Mouse (Mus musculus): Measurements from ENCODE around the gene Panx1. TPM values are rescaled to one million over a fixed set of nuclear protein-coding genes. Genes with fewer than 3 reads are reported as not detected.

The Panx1 gene
- total RNA-seq, 2 experiments from 2014 or later, result 11.3 to 21.4 TPM

DNA sequence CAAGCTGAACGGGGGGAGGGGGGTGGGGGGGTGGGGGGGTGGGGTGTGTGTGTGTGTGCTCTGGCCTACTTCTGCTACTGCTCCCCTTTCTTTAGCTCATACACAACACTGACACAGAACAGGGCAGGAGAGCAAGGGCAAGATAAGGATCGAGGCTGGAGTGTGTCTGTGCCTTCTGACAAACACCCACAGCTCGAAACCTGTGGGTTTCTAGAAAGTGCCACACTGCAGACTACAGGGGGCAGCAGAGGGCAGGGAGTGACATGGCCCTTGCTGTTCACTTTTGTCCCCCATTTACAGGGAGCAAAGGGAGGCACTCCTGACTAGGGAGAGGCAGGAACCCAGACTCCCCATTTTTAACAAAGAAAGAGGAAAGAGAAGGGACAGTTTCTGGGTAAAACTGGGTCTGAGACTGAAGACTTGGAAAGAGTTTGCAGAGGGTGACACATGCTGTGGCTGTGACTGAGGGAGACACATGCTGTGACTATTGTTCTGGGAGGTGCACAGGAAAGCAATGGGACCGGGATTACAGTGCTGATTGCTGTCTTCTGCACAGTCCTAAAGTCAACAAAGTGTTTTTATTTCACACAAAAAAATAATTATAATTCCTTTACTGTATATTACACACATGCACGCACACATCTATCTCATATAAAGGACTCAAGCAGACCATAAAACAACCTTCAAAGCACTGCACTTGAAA lies 16.1 kb downstream of the Panx1 start:
- ATAC-seq (replicated peaks; ENCODE audit: poor library complexity, severe bottlenecking), result peak; percentile 80

DNA sequence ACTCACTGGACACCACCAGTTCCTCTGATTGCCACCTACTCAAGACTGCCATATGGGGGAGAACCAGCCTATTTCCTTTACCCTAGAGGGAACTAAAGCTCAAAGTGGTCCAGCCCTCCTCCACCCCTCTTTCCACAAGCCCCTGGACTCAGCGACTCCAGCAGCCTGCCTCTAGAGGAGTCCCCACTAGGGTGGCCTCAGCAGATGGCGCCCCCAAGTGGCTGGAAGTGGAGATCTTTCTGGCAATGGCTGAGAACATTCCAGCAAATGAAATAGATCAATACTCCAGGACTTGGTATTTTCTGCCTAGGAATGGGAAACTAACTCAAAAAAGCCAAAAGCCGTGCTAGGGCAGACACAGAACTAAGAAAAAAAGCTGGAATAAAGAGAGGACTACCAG lies 17.6 kb downstream of the Panx1 start:
- ATAC-seq (replicated peaks; ENCODE audit: poor library complexity, severe bottlenecking), result peak; percentile 57

DNA sequence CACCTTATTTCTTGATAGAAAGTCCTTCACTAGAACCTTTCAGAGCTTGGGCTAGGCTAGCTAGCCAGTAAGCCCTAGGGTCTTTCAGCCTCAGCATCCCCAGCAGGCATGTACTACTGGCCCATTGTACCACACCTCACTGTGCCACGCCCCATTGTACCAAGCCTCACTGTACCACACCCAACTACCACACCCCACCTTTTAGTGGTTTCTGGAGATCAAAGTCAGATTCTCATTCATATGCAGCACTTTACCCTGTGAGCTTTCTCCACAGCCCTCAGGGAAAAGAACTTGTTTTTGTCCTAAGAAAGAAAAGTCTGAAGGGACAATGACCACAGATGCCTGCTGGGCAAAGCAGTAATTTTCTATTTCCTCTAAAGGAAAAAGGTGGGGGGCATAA lies 22.2 kb downstream of the Panx1 start:
- ATAC-seq (replicated peaks; ENCODE audit: poor library complexity, severe bottlenecking), result no peak

DNA sequence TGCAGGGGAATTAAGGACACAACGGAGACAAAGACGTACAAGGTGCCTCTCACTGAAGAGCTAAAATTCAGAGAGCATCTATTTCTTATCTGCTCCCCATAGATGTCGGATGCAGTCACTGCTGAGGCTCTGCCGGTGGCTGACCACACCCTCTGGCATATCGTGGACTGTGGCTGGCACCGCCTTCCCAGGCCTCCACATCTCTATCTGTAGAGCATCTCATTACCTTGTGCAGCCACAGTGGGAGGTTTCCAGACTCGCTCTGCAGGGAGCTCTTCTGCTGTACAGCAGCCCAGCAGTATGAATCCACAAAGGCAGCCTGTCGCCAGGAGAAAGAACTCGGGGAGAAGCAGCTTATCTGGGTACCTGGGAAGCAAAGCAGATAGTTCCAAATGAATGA lies 24.1 kb downstream of the Panx1 start:
- ATAC-seq (replicated peaks; ENCODE audit: poor library complexity, severe bottlenecking), result no peak

DNA sequence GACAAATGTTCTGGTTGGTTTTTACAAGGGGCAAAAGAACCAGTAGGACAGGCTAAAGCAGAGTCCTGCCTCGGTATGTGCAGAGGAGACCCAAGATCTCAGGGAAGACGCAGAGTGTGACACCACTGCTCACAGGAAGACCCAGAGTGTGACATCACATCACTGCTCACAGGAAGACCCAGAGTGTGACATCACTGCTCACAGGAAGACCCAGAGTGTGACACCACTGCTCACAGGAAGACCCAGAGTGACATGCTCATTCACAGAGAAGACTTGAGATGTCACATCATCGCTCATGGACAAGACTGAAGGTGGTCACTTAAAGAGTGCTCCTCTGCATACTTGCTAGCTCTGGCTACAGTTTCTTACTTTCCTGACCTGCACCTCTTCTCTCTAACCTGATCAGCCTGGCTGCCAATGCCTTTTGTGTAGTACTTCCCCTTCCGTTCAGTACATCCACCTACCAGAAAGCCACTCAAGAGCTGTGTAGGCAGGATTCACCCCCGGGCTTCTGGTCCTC lies 24.7 kb downstream of the Panx1 start:
- no peak for ATAC-seq (replicated peaks; ENCODE audit: poor library complexity, severe bottlenecking)

DNA sequence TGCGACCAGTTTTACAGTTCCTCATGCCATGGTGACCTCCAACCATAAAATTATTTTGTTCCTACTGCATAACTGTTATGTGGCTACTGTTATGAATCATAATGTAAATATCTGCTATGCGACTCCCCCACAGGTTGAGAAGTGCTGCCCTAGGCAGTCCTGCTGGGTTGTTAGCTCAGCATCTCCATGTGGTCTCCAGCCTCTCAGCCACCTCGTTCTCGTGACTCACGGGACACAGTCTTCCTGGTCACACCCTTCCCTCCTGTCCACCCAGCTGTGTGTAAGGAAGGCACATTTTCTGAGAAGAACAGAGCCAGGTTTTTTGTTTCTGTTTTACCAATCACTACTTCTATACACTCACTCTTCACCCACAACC lies 26.5 kb downstream of the Panx1 start:
- 0 out of 2 replicates have a peak, but pooled peaks have one; percentile 4 for ATAC-seq (replicated peaks; ENCODE audit: poor library complexity, severe bottlenecking)

DNA sequence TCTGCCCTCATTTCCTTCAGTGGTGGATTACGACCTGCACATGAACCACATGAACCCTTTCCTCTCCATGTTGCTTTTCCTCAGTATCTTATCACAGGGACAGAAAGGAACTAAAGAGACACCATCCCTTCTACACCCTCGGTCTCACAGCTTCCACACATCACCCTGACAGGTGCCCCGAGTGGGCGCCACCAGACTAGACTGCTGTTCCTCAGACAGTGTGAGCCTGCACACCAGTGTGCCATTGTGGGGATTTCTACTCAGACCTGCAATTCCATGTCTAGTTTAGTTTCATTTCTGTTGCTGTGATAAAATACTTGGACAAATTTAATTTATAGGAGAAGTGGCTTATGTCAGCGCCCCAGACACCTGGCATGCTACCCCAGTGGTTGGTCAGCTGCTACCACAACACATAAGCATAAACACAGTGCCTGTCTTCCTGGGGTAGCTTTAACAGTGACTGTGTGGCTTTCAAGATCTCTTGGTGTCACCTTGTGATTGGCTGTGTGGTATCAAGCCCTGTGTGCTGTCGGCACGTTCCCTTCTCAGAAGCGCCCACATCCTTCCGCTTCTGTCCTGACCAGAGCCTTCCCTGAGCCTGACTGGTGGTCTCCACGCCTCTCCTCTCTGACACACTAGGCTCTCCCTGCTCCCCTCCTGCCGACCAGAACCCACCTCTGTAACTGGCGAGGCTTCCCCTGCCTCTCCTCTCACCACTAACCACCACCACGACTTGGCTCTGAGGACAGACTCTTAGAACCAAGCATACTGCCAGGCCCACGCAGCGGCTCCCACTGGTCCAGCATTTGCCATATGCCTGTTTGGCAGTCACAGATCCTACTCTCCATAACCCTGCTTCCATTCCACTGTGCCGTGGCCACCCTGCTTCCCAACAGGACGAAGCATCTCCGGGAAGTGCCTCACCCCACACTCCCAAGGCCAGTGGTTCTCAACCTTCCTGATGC lies 27.2 kb downstream of the Panx1 start:
- peak; percentile 85 for ATAC-seq (replicated peaks; ENCODE audit: poor library complexity, severe bottlenecking)

DNA sequence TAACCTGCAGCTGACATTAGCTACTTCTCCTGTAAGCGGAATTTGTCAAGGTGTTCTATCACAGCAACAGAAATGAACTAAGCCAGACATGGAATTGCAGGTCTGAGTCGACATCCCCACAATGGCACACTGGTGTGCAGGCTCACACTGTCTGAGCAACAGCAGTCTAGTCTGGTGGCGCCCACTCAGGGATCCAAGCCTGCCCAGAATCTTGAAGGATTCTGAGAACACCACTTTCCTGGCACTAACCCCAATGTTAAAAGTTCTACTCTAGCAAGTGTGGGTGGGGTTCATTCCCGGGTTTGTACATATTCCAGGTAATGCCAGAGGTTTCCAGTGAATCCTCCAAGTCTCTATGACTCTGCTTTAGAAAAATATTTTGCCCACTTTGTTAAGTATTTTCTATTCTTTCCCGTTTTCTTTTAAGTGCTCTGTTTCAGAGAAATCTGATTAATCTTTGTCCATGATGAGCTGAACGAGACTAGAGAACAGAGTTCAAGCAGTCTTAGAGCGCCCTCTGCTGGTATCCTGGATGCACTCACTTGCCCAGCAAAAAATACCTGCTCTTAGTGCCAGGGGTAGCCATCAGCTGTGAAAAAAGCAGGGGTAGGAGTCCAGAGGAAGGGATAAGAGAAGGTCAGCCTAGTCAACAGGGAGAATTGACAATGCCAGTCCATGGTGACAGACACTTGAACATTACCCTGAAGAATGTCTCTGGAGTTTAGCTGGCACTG lies 29.9 kb downstream of the Panx1 start:
- ATAC-seq (replicated peaks; ENCODE audit: poor library complexity, severe bottlenecking), result peak; percentile 28; the same call in 1 of the 2 replicates

DNA sequence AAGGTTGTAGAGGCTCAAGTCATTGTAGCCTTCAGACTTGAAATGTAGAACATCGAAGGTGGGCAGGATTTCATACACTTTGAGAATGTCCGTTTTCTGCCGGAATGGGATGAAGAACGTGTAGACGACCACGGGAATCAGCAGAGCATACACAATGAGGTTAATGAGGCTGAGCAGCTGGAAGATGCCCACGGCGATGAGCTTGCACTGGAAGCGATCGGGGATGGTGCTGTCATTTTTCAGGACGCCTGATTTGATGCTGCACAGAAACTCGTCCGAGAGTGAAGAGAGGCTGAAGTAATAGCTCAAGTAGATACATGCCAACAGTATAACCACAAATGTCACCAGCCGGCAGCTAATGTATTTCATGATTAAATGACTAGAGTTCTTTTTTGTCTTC lies 37.7 kb downstream of the Panx1 start:
- ATAC-seq (replicated peaks; ENCODE audit: poor library complexity, severe bottlenecking), result no peak

DNA sequence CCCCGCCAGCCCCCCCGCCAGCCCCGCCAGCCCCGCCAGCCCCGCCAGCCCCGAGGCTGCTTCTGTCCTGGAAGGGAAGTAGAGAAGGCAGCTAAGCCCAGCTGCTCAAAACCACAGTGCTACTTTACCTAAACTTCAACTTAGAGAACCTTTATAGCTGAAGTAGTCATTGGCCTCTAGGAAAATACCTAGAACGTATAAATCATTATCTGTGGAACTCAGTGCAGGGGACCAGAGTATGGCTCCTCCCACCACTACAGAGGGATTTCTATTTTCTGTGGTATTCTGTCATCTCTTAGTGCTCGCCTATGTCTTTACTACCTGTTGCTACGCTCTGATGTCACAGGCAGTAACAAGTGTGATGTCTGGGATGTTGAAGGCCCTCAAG lies 41.0 kb downstream of the Panx1 start:
- peak; percentile 22; the same call in 1 of the 2 replicates for ATAC-seq (replicated peaks; ENCODE audit: poor library complexity, severe bottlenecking)

DNA sequence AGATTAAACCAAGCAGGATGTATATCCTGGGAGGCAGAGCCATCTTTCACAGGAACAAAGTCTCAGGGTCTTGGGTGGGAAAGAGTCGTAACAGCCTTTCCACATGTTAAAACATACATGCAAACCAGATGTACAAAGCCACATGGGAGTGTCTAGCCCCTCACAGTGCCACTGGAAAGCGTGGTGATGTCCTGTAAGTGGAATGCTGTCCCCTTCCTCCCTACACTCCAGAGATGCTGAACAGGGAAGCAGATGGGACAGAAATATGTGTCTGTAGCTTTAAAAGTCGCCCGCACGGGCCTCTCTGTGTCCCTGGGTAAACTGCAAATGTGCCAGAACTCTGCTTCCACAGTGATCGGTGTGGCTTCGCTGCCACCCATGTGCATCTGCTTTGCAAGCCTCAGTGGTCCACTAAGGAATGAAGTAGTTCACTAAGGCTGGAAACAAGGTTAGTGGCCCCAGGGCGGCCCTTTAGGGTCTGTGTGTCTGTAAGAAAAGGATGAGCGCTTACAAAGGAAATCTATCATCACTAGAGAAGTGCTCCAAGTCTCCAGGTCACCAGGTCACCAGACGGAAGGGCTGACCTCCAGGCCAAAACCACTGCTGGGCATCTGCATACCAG lies 41.5 kb downstream of the Panx1 start:
- ATAC-seq (replicated peaks; ENCODE audit: poor library complexity, severe bottlenecking), result no peak

DNA sequence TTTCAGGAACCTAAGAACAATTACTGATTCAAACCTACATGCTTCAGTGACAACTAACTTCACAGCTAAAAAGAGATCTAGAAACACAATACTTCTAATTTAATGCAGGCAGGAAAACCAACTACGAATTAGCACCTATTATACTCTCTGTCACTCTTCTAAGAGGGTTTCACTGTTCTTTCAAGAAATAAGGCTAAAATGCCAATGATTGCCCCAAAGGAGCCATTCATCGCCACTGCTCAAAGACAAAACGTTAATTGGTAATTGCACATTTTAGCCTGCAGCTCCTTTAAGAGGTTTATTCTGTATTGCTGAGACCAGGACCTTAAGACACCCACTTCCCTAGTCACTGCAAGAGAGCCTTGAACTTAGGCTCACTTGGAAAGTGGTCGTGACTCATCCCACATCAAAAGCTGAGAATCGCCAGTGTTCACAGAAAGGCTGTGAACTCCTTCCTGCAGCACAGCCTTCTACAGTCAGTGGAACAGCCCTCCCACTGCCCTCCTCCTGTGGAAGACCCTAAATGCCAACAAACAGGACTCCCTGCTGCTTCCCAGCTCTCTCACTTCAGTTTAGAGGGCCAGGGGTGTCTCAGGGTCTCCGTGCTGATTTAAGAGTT lies 42.2 kb downstream of the Panx1 start:
- no peak for ATAC-seq (replicated peaks; ENCODE audit: poor library complexity, severe bottlenecking)

DNA sequence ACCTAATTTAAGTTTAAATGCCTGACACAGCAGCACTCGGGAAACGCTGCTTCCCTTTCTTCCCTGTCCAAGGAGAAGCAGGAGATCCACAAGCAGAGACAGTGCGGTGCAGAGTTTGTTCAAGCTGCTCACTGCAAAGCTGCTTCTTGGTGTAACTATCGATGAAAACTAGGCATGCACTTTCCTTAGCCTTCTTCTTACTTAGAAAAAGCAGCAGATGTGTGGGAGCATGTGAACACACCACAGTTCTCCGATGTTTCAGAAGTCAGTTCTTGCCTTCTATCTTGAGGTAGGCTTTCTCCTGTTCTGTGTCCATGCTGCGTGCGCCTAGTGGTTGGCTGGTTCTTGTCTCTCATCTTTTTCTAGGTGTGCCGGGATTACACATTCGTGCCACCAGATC lies 46.5 kb downstream of the Panx1 start:
- ATAC-seq (replicated peaks; ENCODE audit: poor library complexity, severe bottlenecking), result no peak

DNA sequence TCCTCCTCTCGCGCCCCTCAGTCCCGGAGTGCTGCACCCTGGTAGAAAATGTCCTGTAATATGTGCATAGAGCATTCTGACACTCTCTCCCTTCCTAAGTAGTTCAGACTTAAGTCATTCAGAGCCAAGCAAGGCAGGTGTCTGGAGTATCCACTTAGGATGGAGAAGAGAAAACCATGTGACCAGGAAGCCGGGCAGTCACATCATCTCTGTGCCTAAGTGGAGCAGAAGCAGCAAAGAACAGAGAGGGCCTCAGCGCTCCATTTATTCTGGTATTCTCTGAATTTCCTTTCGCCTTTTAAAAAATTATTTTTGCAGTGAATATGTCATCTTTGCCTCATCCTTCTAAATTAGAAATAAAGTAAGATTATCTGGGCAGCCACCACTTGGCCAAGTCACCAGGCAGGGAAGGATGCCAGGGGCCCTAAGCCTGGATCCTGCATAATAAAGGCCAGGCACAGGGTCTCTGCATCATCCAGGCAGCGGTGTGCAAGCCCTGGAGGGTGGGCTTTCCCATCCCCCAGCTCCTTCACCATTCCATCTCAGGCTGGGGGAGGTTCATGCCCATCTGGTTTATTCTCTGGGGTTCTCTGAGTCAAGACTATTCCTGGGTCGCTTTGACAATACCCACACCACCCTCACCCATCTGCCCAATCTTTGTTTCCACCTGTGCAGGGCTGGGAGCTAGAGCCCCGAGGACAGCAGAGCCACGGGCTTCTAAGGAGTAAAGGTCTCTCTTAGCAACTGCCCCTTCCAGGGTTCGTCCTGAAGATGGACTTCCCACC lies 47.8 kb downstream of the Panx1 start:
- no peak for ATAC-seq (replicated peaks; ENCODE audit: poor library complexity, severe bottlenecking)

DNA sequence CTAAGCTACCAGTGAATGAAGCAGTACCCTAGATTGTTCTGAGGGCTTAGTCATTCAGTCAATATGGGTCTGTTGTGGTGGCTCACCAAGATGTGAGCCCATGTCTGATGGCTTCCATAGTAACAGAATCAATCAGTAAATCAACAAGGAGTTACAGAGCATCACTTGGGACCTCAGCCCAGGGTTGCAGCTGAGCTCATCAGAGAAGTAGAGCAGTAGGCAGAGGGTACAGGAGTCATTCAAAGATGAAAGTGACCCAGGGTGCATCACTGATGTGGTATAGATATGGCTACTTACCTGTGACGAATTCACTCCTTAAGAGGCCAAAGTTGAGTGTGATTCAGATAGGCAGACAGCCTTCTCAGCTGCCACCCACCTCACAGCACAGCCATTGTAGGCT lies 49.8 kb downstream of the Panx1 start:
- no peak for ATAC-seq (replicated peaks; ENCODE audit: poor library complexity, severe bottlenecking)

DNA sequence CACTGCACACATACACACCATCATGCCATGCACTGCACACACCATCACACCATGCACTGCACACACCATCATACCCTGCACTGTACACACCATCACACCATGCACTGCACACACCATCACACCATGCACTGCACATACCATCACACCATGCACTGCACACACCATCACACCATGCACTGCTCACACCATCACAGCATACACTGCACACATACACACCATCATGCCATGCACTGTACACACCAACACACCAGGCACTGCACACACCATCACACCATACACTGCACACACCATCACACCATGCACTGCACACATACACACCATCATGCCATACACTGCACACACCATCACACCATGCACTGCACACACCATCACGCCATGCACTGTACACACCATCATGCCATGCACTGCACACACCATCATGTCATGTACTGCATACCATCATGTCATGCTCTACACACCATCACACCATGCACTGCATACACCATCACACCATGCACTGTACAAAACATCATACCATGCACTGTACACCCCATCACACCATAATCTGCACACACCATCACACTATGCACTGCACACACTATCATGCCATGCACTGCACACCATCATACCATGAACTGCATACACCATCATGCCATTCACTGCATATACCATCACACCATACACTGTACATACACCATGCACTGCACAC lies 56.5 kb downstream of the Panx1 start:
- ATAC-seq (replicated peaks; ENCODE audit: poor library complexity, severe bottlenecking), result no peak

DNA sequence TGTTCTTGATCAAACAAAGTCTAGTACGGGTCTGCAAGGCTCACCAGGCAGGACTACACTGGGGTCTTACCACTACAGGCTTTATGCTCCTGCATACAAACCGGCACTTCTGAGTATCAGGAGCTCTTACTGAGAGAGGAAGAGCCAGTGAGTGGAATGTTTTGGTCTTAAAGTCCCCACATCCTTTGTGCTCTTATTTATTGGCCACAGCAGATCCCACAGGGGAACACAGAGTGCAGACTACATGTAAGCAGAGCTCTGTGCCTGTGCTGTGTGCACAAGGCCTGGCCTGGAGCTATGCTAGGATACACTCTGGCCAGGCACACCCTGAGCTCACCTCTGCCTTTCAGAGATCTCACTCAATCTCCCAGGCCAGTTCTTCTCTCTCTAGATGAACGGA lies 62.1 kb downstream of the Panx1 start:
- no peak for ATAC-seq (replicated peaks; ENCODE audit: poor library complexity, severe bottlenecking)

DNA sequence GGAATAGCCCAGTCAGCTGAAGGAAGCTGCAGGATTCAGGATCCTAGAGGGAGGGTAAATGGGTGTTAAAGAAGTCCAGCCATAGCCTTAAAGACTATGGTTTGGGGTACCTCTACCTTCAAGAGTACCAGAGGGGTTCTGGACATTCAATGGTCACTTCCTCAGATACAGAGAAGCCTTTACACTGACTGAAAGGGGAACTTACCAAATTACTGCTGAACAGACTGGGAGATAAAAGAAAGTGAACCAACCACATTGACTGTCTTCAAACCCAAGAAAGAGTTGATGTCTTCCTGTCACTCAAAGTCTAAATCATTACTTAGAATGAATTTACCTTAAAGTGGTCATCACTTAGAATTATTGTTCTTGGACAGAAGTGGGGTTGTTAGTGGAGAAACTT lies 62.6 kb downstream of the Panx1 start:
- peak; percentile 44 for ATAC-seq (replicated peaks; ENCODE audit: poor library complexity, severe bottlenecking)
